Mouse (Mus musculus) kidney, postnatal 0 days (tissue): ENCODE results near the gene Olfr728. TPM values are rescaled to one million over a fixed set of nuclear protein-coding genes. Genes with fewer than 3 reads are reported as not detected.

ENCODE experiments used
- ATAC-seq: fragments of 200-750 bp; cut with Nextera tagmentation; replicated peaks from 2 replicates; pipeline ENCODE4 v1.8.0; 2017; ENCODE audit warnings: low read depth, moderate number of reproducible peaks, moderate TSS enrichment, moderate library complexity; ENCODE audit not compliant: low FRiP score
- DNase-seq: peaks from one replicate; pipeline ENCODE4 v3.0.0-alpha.2; 2016; ENCODE audit warnings: low spot score
- H3K27ac ChIP-seq: fragments of 300-500 bp; sonication (generic); 2 replicates; pipeline ENCODE4 v1.5.1; 2014; ENCODE audit warnings: mild to moderate bottlenecking
- H3K27me3 ChIP-seq: fragments of 300-500 bp; sonication (generic); 2 replicates; pipeline ENCODE4 v1.6.1; 2014; ENCODE audit warnings: low read length, mixed read lengths; ENCODE audit not compliant: insufficient read depth
- H3K36me3 ChIP-seq: fragments of 300-500 bp; sonication (generic); 2 replicates; pipeline ENCODE4 v1.6.1; 2014; ENCODE audit warnings: low read length, mixed read lengths; ENCODE audit not compliant: insufficient read depth
- H3K4me1 ChIP-seq: fragments of 300-500 bp; sonication (generic); replicated peaks from 2 replicates; pipeline ENCODE4 v1.6.1; 2014; ENCODE audit warnings: antibody characterized with exemption, low read length, mixed read lengths; ENCODE audit not compliant: insufficient read depth
- H3K4me2 ChIP-seq: fragments of 300-500 bp; sonication (generic); 2 replicates; pipeline ENCODE4 v1.6.1; 2014; ENCODE audit warnings: mild to moderate bottlenecking, low read length, moderate library complexity, mixed read lengths
- H3K4me3 ChIP-seq: fragments of 300-500 bp; sonication (generic); replicated peaks from 2 replicates; pipeline ENCODE4 v1.5.1; 2014; ENCODE audit warnings: low read depth, low read length
- H3K9ac ChIP-seq: fragments of 300-500 bp; sonication (generic); 2 replicates; pipeline ENCODE4 v1.6.1; 2014; ENCODE audit warnings: low read depth, low read length
- H3K9me3 ChIP-seq: fragments of 300-500 bp; sonication (generic); replicated peaks from 2 replicates; pipeline ENCODE4 v1.6.1; 2016; ENCODE audit warnings: low read length, inconsistent platforms, mixed read lengths
- CTCF ChIP-seq: IDR thresholded peaks from 2 replicates; pipeline ENCODE4 v1.5.1; 2016; ENCODE audit warnings: antibody characterized with exemption, low read depth, mild to moderate bottlenecking, moderate library complexity
- WGBS: fragments of 180-500 bp; shearing (Covaris S2); extraction: QIAGEN DNeasy Blood & Tissue Kit; methylation state at CpG from one replicate; pipeline ENCODE4 v1.1.7; 2014; 5-methylcytosine and 5-hydroxymethylcytosine counted together
- polyA plus RNA-seq: library from polyadenylated mRNA; unstranded; fragments of >200 nt; fragmentation: Nextera tagmentation; extraction: Ambion mirVana; gene quantifications from 2 replicates; pipeline ENCODE4 v1.2.1, GENCODE M21; 2015

Olfr728 gene
- polyA plus RNA-seq = not detected in 2 replicates

DNA sequence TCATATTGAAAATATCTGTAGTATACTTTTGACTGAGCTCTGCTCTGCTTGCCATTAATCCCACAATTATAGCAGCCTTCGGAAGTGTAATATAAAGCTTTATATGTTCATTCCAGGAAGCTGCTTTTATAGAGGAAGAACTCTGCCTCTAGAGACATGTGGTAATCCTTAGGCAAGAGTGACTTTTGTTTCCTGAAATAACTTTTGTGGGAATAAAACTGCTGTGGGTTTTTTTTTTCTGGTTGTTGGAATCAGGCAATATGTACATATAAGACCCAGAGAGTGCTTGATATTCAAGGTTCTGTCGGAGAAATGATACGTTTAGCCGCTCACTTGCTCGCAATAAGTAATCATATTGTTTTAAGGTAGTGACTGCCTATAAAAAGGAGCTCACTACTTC, at the start of gene Olfr728:
Gene Olfr728 (minus strand): TSS at position 101 of the 400 bp plus-strand sequence.
- no peak within 1 kb of the TSS for H3K4me3 ChIP-seq
- no peaks in the 10 kb centered on the region for H3K36me3 ChIP-seq
- no peak within 1 kb of the TSS for H3K4me2 ChIP-seq
- no peak within 1 kb of the TSS for H3K27ac ChIP-seq
- WGBS = 89% methylated on average over 5 of the region's 5 CpGs
- no peaks in the 10 kb centered on the region for H3K27me3 ChIP-seq
- no peaks in the 10 kb centered on the region for H3K9me3 ChIP-seq
- no peak for TF ChIP-seq CTCF
- no peaks in the 10 kb centered on the region for H3K4me1 ChIP-seq
- ATAC-seq = no peak
- no peak within 1 kb of the TSS for H3K9ac ChIP-seq
- no peak for DNase-seq

DNA sequence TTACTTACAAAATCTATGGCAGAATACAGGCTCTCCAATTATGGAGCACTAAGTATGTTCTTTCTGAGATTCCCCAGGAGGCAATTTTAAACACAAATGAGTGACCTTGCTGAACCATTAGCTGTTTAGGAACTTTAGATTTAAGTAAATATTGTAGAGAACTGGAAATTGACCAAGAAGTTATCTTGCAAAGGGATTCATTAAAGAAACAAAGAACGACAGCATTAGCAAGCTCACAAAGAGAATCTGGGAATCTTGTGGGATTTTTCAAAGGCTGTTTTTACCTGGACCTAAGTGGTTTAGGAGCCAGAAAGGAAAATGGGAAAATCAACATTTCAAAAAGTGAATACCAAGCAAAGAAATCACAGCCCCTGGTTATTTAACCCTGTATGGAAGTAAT, 45.6 kb upstream of the Olfr728 start, which contains the start of gene Olfr730:
Gene Olfr730 (minus strand): TSS at position 101 of the 400 bp plus-strand sequence.
- Histone ChIP-seq H3K27me3 (no peaks in the 10 kb centered on the region), H3K36me3 (no peaks in the 10 kb centered on the region), H3K27ac (no peak within 1 kb of the TSS), H3K9ac (no peak within 1 kb of the TSS), H3K4me1 (no peaks in the 10 kb centered on the region), H3K4me3 (no peak within 1 kb of the TSS), H3K9me3 (no peaks in the 10 kb centered on the region), H3K4me2 (no peak within 1 kb of the TSS)
- no peak for TF ChIP-seq CTCF
- 49% methylated on average over 1 of the region's 1 CpGs for WGBS
- DNase-seq (no peak), ATAC-seq (no peak)

DNA sequence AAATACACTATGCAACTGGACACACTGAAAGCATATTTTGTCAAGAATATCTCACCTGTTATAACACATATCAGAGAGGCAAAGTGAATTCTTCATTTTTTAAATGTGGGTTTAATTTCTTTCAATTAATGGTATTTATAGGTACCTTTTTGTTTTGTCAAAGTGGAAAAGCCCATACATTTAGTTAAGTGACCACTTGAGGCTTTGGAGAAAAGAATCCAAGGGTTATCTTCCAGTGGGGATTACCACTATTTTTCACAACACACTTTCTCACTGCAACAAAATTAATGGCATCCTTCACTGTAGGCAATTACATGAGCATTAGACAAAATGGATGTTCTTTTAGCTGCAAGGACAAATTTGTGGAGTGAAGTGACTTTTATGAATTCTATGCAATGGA, 10.3 kb upstream of the Olfr728 start, which contains the start of gene Olfr729:
Gene Olfr729 (minus strand): TSS at position 101 of the 400 bp plus-strand sequence.
- H3K9me3 ChIP-seq = no peaks in the 10 kb centered on the region
- no peak within 1 kb of the TSS for H3K9ac ChIP-seq
- no peak for DNase-seq
- no peak within 1 kb of the TSS for H3K27ac ChIP-seq
- no peaks in the 10 kb centered on the region for H3K36me3 ChIP-seq
- H3K4me1 ChIP-seq = no peaks in the 10 kb centered on the region
- H3K27me3 ChIP-seq = no peaks in the 10 kb centered on the region
- H3K4me3 ChIP-seq = no peak within 1 kb of the TSS
- no peak within 1 kb of the TSS for H3K4me2 ChIP-seq
- ATAC-seq = no peak
- TF ChIP-seq CTCF = no peak

DNA sequence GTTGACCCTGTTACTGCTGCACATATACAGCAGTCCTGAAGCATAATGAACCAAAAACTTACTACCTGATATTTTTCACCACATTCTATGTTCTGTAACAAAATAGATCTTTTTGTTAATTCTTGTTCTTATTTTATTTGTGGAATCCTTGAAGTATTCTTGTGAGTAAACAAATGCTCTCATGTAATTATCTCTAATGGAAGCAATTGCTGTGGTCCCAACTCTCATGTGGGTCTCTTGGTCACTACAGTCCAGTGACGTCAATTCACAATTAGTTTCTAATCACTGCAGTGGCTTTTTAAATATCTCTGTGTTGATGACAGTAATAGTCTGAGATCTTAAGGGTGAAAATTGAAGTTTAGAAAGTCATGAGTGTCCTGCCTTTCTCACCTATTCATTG, 19.6 kb downstream of the Olfr728 start, which contains the start of gene Olfr727:
Gene Olfr727 (plus strand): TSS at position 301 of the 400 bp plus-strand sequence.
- ATAC-seq (no peak), DNase-seq (no peak)
- H3K9me3 ChIP-seq = no peaks in the 10 kb centered on the region
- no peak within 1 kb of the TSS for H3K4me2 ChIP-seq
- no peaks in the 10 kb centered on the region for H3K4me1 ChIP-seq
- no peaks in the 10 kb centered on the region for H3K27me3 ChIP-seq
- H3K9ac ChIP-seq = no peak within 1 kb of the TSS
- TF ChIP-seq CTCF = no peak
- 94% methylated on average over 1 of the region's 1 CpGs for WGBS
- no peak within 1 kb of the TSS for H3K4me3 ChIP-seq
- no peaks in the 10 kb centered on the region for H3K36me3 ChIP-seq
- no peak within 1 kb of the TSS for H3K27ac ChIP-seq

DNA sequence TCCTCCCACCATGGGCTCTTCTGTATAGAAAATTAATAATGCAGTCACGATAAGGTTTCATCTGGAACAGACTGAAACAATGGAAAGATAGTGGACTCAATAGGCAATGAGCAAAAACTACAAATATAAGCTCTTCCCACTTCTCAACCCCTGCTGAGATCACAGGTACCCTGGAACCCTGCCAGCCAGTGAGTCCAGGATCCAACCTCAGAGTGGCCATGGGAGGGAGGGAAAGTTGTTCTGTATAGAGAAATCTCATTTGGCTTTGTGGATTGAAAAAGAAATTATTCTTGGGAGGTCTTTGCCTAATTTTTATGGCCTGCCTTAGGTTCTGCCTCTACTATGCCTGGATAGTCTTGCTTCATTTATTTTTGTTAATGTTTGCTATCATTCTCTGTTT, 51.6 kb downstream of the Olfr728 start, which contains the start of gene Olfr726:
Gene Olfr726 (minus strand): TSS at position 101 of the 400 bp plus-strand sequence.
- H3K27ac ChIP-seq = no peak within 1 kb of the TSS
- WGBS = 79% methylated on average over 1 of the region's 1 CpGs
- H3K9ac ChIP-seq = no peak within 1 kb of the TSS
- H3K27me3 ChIP-seq = no peaks in the 10 kb centered on the region
- ATAC-seq (no peak), DNase-seq (no peak)
- H3K4me1 ChIP-seq = no peaks in the 10 kb centered on the region
- no peak within 1 kb of the TSS for H3K4me3 ChIP-seq
- no peak for TF ChIP-seq CTCF
- no peak within 1 kb of the TSS for H3K4me2 ChIP-seq
- no peaks in the 10 kb centered on the region for H3K9me3 ChIP-seq
- H3K36me3 ChIP-seq = no peaks in the 10 kb centered on the region

Other genes with a start within 250 kb of the Olfr728 start
- not detected in 2 replicates for gene Olfr722, start 240.7 kb downstream of the Olfr728 start, polyA plus RNA-seq
- gene Olfr723, start 210.9 kb downstream of the Olfr728 start, polyA plus RNA-seq = not detected in 2 replicates
- not detected in 2 replicates for gene Olfr724, start 179.4 kb downstream of the Olfr728 start, polyA plus RNA-seq
- not detected in 2 replicates for gene Olfr725, start 102.3 kb downstream of the Olfr728 start, polyA plus RNA-seq
- gene Olfr726, start 51.7 kb downstream of the Olfr728 start, polyA plus RNA-seq = not detected in 2 replicates
- not detected in 2 replicates for gene Olfr727, start 19.5 kb downstream of the Olfr728 start, polyA plus RNA-seq
- gene Olfr729, start 10.2 kb upstream of the Olfr728 start, polyA plus RNA-seq = not detected in 2 replicates
- not detected in 2 replicates for gene Olfr730, start 45.5 kb upstream of the Olfr728 start, polyA plus RNA-seq
- gene Olfr731, start 99.2 kb upstream of the Olfr728 start, polyA plus RNA-seq = not detected in 2 replicates
- not detected in 2 replicates for gene Olfr732, start 141.5 kb upstream of the Olfr728 start, polyA plus RNA-seq
- not detected in 2 replicates for gene Olfr733, start 158.8 kb upstream of the Olfr728 start, polyA plus RNA-seq
- not detected in 2 replicates for gene Olfr734, start 184.1 kb upstream of the Olfr728 start, polyA plus RNA-seq
- not detected in 2 replicates for gene Olfr735, start 206.2 kb upstream of the Olfr728 start, polyA plus RNA-seq
- not detected in 2 replicates for gene Tlr11, start 215.2 kb upstream of the Olfr728 start, polyA plus RNA-seq
- gene Olfr736, start 238.5 kb upstream of the Olfr728 start, polyA plus RNA-seq = not detected in 2 replicates